Mouse (Mus musculus) liver, embryonic 14.5 days (tissue): ENCODE measurements around the gene Rtn1. TPM values are rescaled to one million over a fixed set of nuclear protein-coding genes. Genes with fewer than 3 reads are reported as not detected.

Experiments
- ATAC-seq: fragments of 200-750 bp; cut with Nextera tagmentation; 2 replicates; pipeline ENCODE4 v1.8.0; 2017; ENCODE audit warnings: moderate number of reproducible peaks, mild to moderate bottlenecking, moderate library complexity; ENCODE audit not compliant: insufficient read depth
- DNase-seq, 3 experiments: peaks; one replicate each; pipeline ENCODE4 v3.0.0-alpha.2; 2012 to 2013; ENCODE audit warnings: low read depth in 3 of 3, low spot score in 3 of 3
- H3K27ac ChIP-seq: fragments of 300-500 bp; sonication (generic); 2 replicates; pipeline ENCODE4 v1.5.1; 2014; ENCODE audit warnings: moderate library complexity, mild to moderate bottlenecking, control low read depth, inconsistent platforms
- H3K27me3 ChIP-seq: fragments of 300-500 bp; sonication (generic); 2 replicates; pipeline ENCODE4 v1.6.1; 2014; ENCODE audit warnings: mild to moderate bottlenecking, low read length, moderate library complexity; ENCODE audit not compliant: control insufficient read depth, insufficient read depth
- H3K36me3 ChIP-seq: fragments of 300-500 bp; sonication (generic); replicated peaks from 2 replicates; pipeline ENCODE4 v1.6.1; 2014; ENCODE audit warnings: low read depth; ENCODE audit not compliant: control insufficient read depth, insufficient read depth
- H3K4me1 ChIP-seq, 2 experiments: fragments of 200-500 bp in 1 of 2; fragments of 300-500 bp in 1 of 2; sonication (generic) in 1 of 2; replicated peaks; 2 replicates each; pipeline ENCODE4 v1.6.1; 2012 to 2014; ENCODE audit warnings: antibody characterized with exemption in 1 of 2, inconsistent platforms in 1 of 2, low read length in 1 of 2; ENCODE audit not compliant: control insufficient read depth in 2 of 2, insufficient read depth in 2 of 2
- H3K4me2 ChIP-seq: fragments of 300-500 bp; sonication (generic); 2 replicates; pipeline ENCODE4 v1.6.1; 2014; ENCODE audit warnings: low read depth, mild to moderate bottlenecking, control low read depth, moderate library complexity
- H3K4me3 ChIP-seq, 2 experiments: fragments of 200-500 bp in 1 of 2; fragments of 300-500 bp in 1 of 2; sonication (generic) in 1 of 2; 2 replicates each; pipeline ENCODE4 v1.5.1; 2012 to 2014; ENCODE audit warnings: low read depth in 2 of 2, low read length in 2 of 2, mild to moderate bottlenecking in 2 of 2, control low read depth in 1 of 2, inconsistent platforms in 1 of 2, moderate library complexity in 1 of 2; ENCODE audit not compliant: insufficient read depth in 1 of 2
- H3K9ac ChIP-seq: fragments of 300-500 bp; sonication (generic); replicated peaks from 2 replicates; pipeline ENCODE4 v1.6.1; 2014; ENCODE audit warnings: mild to moderate bottlenecking, control low read depth, moderate library complexity
- H3K9me3 ChIP-seq: fragments of 300-500 bp; sonication (generic); 2 replicates; pipeline ENCODE4 v1.6.1; 2016; ENCODE audit warnings: low read length, mixed read lengths; ENCODE audit not compliant: control insufficient read depth
- CTCF ChIP-seq: IDR thresholded peaks from 2 replicates; pipeline ENCODE4 v1.5.1; 2016; ENCODE audit warnings: antibody characterized with exemption, low read depth, control low read depth
- EP300 ChIP-seq: IDR thresholded peaks from 2 replicates; pipeline ENCODE4 v1.6.1; 2016; ENCODE audit warnings: antibody characterized with exemption, low read depth
- WGBS: fragments of 180-500 bp; shearing (Covaris S2); extraction: QIAGEN DNeasy Blood & Tissue Kit; methylation state at CpG from one replicate; pipeline ENCODE4 v1.1.7; 2014; ENCODE audit not compliant: insufficient replicate concordance; 5-methylcytosine and 5-hydroxymethylcytosine counted together
- polyA plus RNA-seq, 2 experiments: library from polyadenylated mRNA; depleted of rRNA in 1 of 2; stranded (reverse) in 1 of 2; unstranded in 1 of 2; fragments of >200 nt; fragmentation: Nextera tagmentation in 1 of 2; extraction: Ambion mirVana in 1 of 2; gene quantifications; 2 replicates each; pipeline versions ENCODE4 v1.2.1 to v1.2.3; 2012 to 2014

The Rtn1 gene
- polyA plus RNA-seq, 2 experiments: 0.63 to 1.5 TPM

DNA sequence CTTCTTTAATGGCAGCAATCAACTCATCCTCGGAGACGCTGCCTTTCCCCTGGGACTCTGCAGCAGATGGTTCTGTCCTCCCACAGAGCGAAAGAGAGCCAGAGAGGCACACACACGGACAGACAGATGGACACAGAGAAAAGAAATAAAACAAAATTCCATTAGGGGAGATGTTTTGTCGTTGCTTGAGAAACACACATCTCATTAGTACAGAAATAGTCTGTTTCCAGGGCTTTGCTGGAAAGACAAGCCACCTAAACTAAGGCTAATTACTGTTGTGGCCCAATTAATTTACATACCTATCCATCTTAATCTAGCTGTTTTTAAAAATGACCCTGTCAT, 104.5 kb downstream of the Rtn1 start:
- no peaks in the 10 kb centered on the region for H3K4me1 ChIP-seq
- H3K9ac ChIP-seq: no peak overlapping the region
- no peak overlapping the region for H3K4me2 ChIP-seq
- no peak overlapping the region for H3K4me3 ChIP-seq
- no peak for DNase-seq
- 64% methylated on average over 5 of the region's 5 CpGs for WGBS
- no peaks in the 10 kb centered on the region for H3K27me3 ChIP-seq
- no peak for ATAC-seq
- H3K27ac ChIP-seq: no peak overlapping the region
- no peaks in the 10 kb centered on the region for H3K9me3 ChIP-seq
- TF ChIP-seq CTCF (no peak), EP300 (no peak)
- H3K36me3 ChIP-seq: no peaks in the 10 kb centered on the region

DNA sequence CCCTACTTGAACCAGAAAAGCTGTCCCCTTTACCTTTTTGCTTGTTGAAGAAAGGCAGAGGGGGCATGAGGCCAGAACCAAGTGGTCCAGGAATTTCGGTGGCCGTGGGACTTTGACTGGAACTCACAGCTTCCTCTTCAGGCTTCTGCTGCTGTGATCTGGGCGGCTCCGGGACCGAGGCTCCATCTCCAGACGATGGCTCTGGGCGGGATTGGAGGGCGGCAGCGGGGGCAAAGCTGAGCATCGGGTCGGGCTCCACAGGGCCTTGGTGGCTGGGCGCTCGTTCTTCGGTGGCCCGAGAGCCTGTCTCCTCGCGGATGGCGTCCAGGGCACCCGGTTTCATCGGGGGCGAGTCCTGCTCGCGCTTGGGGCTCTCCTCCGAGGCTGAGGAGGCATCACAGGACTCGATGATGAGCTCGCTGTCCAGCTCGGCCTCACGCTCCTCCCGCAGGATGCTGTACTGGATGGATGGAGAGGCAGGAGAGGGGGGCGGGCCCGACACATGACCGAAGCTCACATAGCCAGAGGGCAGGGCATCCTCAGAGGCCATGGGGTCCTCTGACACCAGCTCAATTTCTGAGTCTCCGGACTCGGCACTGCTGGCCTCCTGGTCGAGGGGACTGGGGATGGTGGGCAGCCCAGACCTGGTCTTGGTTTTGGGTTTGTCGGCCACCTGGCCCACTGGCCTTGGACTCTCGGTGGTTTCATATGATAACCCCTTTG, 105.1 kb downstream of the Rtn1 start:
- H3K9me3 ChIP-seq: no peaks in the 10 kb centered on the region
- no peaks in the 10 kb centered on the region for H3K36me3 ChIP-seq
- H3K9ac ChIP-seq: no peak overlapping the region
- WGBS: 57% methylated on average over 37 of the region's 37 CpGs
- no peak overlapping the region for H3K4me2 ChIP-seq
- no peak overlapping the region for H3K27ac ChIP-seq
- no peak overlapping the region for H3K4me3 ChIP-seq
- DNase-seq (no peak), ATAC-seq (no peak)
- H3K4me1 ChIP-seq: no peaks in the 10 kb centered on the region
- no peaks in the 10 kb centered on the region for H3K27me3 ChIP-seq
- no peak for TF ChIP-seq EP300
- no peak for TF ChIP-seq CTCF

DNA sequence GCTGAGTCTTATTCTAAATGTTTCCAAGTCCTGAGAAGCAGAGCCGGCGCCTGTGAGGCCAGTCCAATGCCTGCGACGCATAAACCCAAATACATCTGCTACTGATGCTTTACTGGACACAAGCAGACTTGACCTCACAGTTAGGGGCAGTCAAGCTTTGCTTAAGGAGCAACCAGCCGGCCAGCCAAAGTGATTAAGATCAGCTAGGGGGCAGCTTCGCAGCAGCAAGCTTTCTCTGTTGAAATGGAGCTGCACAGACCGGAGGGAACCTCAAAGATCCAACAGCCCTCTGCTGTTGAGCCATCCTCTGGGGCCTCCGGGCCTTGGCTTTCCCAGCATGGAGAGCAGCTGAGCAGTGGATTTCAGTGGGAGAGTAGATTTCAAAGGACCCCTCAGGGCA, 107.4 kb downstream of the Rtn1 start:
- WGBS: 60% methylated on average over 8 of the region's 8 CpGs
- DNase-seq (no peak), ATAC-seq (no peak)
- Histone ChIP-seq H3K27ac (no peak overlapping the region), H3K4me3 (no peak overlapping the region), H3K4me2 (no peak overlapping the region), H3K27me3 (no peaks in the 10 kb centered on the region), H3K4me1 (no peaks in the 10 kb centered on the region), H3K36me3 (no peaks in the 10 kb centered on the region), H3K9me3 (no peaks in the 10 kb centered on the region), H3K9ac (no peak overlapping the region)
- TF ChIP-seq EP300 (no peak), CTCF (no peak)

- no peak for ATAC-seq
- DNase-seq: no peak
- H3K9ac ChIP-seq: no peak overlapping the region
- no peak for TF ChIP-seq CTCF
- TF ChIP-seq EP300: no peak
- no peaks in the 10 kb centered on the region for H3K36me3 ChIP-seq
- no peaks in the 10 kb centered on the region for H3K9me3 ChIP-seq
- H3K27me3 ChIP-seq: no peaks in the 10 kb centered on the region
- H3K4me3 ChIP-seq: no peak overlapping the region
- H3K4me1 ChIP-seq: no peaks in the 10 kb centered on the region
- no peak overlapping the region for H3K27ac ChIP-seq
- WGBS: 65% methylated on average over 8 of the region's 8 CpGs
- no peak overlapping the region for H3K4me2 ChIP-seq
These were observed 107.9 kb downstream of the Rtn1 start for GRCm38 (mm10) chr12:72300971-72301370.

GRCm38 (mm10) chr12:72298222-72298621, 110.6 kb downstream of the Rtn1 start:
- no peaks in the 10 kb centered on the region for H3K9me3 ChIP-seq
- WGBS: 54% methylated on average over 7 of the region's 7 CpGs
- ATAC-seq: no peak

More at GRCm38 (mm10) chr12:72298222-72298621, 110.6 kb downstream of the Rtn1 start:
- no peaks in the 10 kb centered on the region for H3K27me3 ChIP-seq
- no peak overlapping the region for H3K4me2 ChIP-seq
- no peak overlapping the region for H3K9ac ChIP-seq
- no peak overlapping the region for H3K4me3 ChIP-seq
- no peak for DNase-seq
- no peak overlapping the region for H3K27ac ChIP-seq
- TF ChIP-seq EP300: no peak
- TF ChIP-seq CTCF: no peak
- no peaks in the 10 kb centered on the region for H3K36me3 ChIP-seq
- no peaks in the 10 kb centered on the region for H3K4me1 ChIP-seq
